Comparison of ENCODE assay signal across 8 mouse cellular contexts in genomic region chr5:20701483-20702421, GRCm38 (mm10).
DNase-seq lines count a peak whose midpoint lies in the region; ATAC-seq and TF ChIP-seq lines count a peak whose summit lies in the region.

No protein-coding gene starts in this region.

- peak; percentile 81 for ATAC-seq in inflammation-experienced regulatory T-cells, adult 6 months
- ATAC-seq in megakaryocyte progenitor cell, adult 5-6 weeks (replicated peaks; ENCODE audit: poor library complexity), result peak; percentile 88

- peak; percentile 69 for TF ChIP-seq CTCF in cortical plate, adult 2 months (IDR thresholded peaks at IDR 0.05; ENCODE audit: extremely low read depth, insufficient read depth, low read length)

- H3K4me1 ChIP-seq in cortical plate, adult 2 months (ENCODE audit: control insufficient read depth, insufficient read depth, low read length), result no peaks in the 10 kb centered on the region

- H3K27ac ChIP-seq in cortical plate, adult 2 months (ENCODE audit: insufficient read depth, low read length), result peak overlapping the region; percentile 87

- intact Hi-C loops in gastrocnemius, postnatal 14 days (cut with DNase I; ENCODE audit: low total_unique reads), result no loop called here
- intact Hi-C loops in left cerebral cortex, postnatal 10 days (cut with DNase I), result loop anchor here (5.0 kb wide), 2 partner anchors 704 to 1179 kb away; no protein-coding TSS in a partner anchor

- TF ChIP-seq POLR2A in cortical plate, adult 2 months (IDR thresholded peaks at IDR 0.05; ENCODE audit: extremely low read depth, insufficient read depth, low read length), result peak; percentile 61; the same call in 1 of the 2 replicates

- peak; percentile 94 for DNase-seq in adipocyte (ENCODE audit: low spot score)
- DNase-seq in gastrocnemius, postnatal 14 days, result peak; percentile 90
- peak; percentile 81 to 92 for DNase-seq in left cerebral cortex, postnatal 10 days (ENCODE audit: extremely low spot score in 1 of 2, low spot score in 2 of 2)
- peak; percentile 91 to 93 for DNase-seq in right cerebral cortex, postnatal 10 days (ENCODE audit: low spot score in 2 of 2)
- peak; percentile 88 for DNase-seq in urinary bladder, postnatal 14 days (ENCODE audit: low spot score)

- H3K4me3 ChIP-seq in cortical plate, adult 2 months (ENCODE audit: insufficient read depth, low read length), result peak overlapping the region; percentile 37

Comparison
In these comparisons a context has a peak if more than half of its experiments do, and no peak if none do; other contexts are left out.
1. Peak in every context shown above with its lines: DNase-seq, ATAC-seq, H3K4me3 ChIP-seq and H3K27ac ChIP-seq.